Mouse (Mus musculus) thymus, postnatal 14 days (tissue): ENCODE results near the gene Leo1.
"Not testable (repeated sequence)": the region's sequence is repeated elsewhere in the genome, so short reads cannot be mapped to it uniquely, and the experiment has no call there.

Experiments
- DNase-seq: peaks from one replicate; pipeline ENCODE4 v3.0.0; 2021

The Leo1 gene

DNA sequence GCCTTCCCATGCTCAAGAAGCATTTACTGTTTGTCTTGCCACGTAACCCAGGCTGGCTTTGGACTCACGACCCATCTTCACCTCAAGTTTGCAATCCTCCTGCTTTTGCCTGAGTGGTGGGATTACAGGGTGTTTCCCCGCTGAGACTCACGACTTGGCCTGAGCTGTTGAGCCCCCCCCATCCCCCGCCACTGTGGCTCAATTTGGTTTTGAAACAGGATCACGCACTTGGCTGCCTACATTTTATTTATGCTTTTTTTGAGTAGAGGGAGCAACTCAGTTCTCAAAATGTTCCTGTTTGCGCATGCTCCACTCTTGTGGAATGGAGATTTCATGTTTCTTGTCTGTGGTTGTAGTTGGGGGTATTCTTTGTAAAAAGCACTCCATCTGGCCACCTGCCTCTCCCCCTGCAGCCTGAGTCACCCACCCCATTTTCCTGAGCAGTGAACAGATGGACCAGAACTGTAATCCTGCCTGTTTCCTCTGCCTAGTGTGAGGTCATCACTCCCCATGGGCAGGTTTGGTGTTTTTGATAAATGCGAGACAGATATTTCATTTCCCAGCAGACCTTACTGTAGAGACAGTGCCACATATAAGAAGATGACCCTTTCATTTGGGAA, 37.9 kb downstream of the Leo1 start:
- DNase-seq: no peak

DNA sequence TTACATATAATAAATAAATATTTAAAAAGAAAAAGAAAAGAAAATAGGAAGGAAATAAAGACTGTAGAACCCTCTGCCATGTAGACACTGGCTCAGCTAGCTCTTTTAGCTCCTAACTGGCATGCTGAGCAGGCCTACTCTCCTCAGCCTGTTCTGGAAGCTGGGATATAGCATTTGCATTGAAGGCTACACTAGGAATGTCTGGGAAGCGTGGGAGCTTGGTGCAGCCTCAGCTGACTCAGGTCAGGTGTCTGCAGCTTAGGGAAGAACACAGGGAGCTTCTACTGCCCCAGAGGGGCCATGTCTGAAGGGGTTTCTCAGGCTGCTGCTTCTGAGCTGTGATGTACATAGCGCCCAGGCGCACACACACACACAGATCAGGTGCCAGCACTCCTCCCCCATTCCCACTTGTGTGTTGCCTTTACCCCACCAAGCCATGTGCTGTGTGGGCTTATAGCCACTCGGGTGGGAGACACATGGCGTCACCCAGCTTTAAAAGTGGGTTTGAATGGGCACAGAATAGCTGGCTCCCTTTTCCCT, 39.3 kb downstream of the Leo1 start:
- no peak for DNase-seq

DNA sequence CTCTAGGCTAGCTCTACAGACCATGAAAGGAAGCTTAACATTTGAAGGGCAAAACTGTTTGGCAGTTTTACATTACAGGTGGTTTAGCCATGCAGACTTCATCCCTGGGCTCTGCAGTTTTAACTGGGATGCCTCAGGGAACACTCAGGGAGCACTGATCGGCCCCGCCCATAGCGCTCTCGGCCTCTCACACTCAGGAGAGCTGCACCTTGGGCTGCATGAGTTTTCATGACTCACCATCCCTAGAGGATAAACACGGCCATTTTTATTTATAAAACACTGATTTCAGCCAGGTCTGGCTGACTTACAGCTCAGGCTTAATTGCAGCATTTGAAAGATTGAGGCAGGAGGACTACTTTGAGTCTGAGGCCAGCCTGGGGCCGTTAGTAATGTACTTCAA, 43.9 kb downstream of the Leo1 start:
- no peak for DNase-seq

DNA sequence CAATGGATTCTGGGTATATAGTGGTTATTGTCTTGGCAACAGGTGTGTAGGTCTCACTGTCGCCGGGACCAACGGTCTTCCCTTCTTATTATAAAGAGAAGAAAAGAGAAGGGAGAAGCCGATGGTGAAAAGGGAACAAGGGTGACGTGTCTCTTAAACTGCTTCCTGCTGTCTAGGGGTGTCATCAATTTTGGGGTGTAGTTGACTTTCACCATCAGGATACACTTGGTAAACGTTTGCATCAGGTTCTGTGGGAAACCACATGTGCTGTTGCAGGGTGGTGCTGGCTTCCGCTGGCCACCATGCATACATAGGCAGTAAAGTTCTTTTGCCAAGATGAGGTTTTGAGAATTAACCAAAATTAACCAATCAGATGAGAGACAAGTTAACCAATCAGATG, 46.9 kb downstream of the Leo1 start:
- not testable (repeated sequence) for DNase-seq

DNA sequence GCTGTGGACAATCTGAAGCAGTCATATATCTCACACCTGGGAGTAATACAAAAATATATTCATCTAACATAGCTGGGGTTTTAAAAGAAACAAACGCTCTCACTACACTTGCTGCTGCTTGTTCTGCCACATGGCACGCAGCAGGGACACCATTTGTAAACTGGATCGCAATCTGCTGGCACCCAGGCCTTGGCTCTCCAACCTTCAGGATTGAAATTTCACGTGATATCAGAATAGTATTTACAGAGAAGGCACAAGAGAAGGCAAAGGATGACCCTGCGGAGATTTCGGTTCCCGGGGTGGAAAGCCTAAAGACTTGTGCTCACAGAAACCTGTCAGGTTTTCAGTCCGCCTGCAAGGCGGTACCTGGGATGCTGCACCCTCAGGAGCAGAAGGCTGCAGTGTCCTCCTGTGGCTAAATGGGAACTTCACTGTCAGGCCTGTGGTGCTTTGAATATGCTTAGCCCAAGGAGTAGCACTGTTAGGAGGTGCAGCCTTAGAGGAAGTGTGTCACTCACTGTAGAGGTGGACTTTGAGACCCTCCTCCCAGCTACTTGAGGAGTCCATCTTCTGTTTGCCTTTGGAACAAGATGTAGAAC, 53.2 kb downstream of the Leo1 start:
- DNase-seq: no peak

DNA sequence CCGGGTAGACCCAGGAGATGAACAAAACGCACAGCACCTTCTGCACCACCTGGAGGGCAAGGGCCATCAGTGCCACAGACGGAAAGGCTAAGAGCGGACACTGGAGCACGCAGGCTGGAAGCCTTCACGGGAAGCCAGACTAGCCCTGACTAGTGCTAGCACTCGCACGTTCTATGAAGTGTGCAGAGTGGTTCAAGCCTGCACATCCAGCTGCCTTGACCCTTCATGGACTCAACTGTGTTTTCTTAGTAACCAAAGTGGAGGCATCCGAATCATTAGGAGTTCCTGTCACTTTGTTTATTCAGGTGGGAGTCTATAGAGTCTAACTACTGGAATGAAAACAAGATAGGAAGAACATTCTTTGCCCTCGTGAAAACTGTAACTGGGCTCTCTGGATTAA, 54.6 kb downstream of the Leo1 start:
- no peak for DNase-seq

DNA sequence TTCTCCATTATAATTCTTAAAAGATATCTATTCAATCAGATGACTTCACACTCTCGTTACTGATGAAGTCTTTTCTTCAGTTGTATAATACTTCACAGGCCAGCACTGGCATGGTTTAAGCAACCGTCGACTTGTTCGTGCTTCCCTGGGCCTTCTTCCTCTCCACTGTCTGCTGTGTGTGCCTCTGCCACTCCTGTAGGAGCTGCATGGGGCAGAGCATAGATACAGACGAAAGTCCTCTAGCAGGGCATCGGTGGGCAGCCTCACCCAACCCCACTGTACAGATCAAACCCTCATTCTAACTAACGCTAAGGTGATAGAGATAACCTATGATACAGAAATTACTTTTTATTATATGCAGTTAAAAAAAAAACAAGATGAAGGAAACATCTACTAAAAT, 57.2 kb downstream of the Leo1 start:
- DNase-seq: no peak

DNA sequence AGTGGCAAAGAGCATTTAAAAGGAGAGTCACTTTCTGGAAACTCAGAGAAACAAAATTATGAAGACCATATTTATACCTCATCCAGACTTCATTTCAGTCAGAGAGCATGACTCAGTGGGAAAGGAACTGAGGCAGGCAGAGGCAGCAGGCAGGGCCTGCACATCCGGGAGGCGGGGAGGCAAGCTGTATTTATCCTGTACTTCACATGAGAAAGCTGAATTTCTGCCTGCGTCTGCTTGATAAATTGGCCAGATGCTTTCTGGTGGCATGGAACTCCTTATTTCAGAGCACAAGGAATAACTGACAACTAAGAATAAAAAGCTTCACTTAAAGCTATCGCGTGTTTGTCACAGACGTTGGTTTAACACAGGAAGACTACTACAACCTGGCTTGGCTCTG, 63.0 kb downstream of the Leo1 start:
- no peak for DNase-seq

DNA sequence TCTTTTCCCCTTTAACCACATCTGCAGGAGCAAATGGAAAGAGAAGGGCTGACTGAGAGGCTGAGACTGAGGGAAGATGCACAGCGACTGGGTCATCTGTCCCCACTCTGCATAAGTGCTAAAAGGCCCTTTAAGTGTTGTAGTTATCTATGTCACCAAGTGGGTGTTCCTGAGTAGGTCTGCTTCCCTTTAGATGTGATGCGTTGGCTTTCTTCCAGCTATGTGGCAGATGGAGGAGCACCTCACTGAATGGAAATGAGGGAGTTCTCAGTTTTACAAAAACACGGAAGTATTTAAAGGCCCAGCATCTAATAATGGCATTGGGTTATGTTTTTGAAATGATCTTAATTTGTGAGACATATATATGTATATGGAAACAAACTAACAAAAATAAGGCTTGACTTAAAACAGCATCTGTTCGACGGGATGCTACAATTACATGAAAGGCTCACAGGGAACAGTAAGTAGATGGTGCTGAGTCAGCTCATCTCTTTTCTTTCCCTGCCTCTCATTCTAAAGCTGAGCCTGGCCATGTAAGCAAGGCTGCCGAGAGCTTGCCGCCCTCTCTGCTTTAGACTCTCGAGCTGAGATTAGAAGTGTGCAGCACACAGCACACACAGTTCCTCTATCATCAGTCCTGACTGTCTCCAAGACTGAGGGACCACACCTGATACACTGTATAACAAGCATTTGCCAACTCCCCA, 70.1 kb downstream of the Leo1 start:
- DNase-seq: no peak

DNA sequence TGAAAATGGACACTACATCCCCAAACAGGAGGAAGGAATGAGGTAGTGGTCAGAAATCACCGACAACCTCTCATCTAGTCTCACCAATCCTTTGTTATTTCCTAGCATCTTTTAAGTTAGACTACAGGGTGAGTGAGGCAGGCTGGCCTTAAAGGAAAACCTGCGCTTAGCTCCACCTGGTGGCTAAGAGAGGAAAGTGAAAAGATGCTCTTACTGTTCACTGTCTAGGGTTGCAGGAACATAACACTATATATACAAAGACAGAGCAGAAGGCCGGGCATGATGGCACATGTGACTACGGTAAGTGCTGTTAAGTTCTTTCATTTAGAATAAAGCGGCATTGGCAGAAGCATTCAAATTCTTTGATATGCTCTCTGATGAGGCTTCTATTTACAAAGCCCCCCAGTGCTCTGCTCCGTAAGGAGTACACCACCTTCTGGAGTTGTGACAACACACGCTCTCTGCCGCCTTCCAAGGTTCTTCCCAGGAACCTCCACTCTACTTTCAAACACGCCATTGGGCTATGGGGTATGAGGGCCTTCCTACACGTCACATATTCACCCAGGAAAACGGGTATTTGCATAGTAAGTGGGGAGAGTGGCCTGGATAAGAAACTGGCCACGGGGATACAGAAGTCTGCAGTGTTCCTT, 74.3 kb downstream of the Leo1 start:
- DNase-seq: peak; percentile 52
